Mouse (Mus musculus): ENCODE measurements around the gene 5730455P16Rik. TPM values are rescaled to one million over a fixed set of nuclear protein-coding genes. Genes with fewer than 3 reads are reported as not detected.

The 5730455P16Rik gene
- polyA plus RNA-seq, 1 experiment from 2014 or later: 27.0 TPM

- Histone ChIP-seq H3K4me3 (no peak overlapping the region), H3K36me3 (no peaks in the 10 kb centered on the region), H3K9ac (no peak overlapping the region), H3K27me3 (peaks cover 4% of the 10 kb centered on the region; the same call in 1 of the 2 replicates), H3K9me3 (no peaks in the 10 kb centered on the region), H3K4me1 (no peaks in the 10 kb centered on the region), H3K27ac (no peak overlapping the region), H3K4me2 (replicated peaks) (no peak overlapping the region)
- 83% methylated on average over 1 of the region's 1 CpGs for WGBS
- ATAC-seq (ENCODE audit: low FRiP score, low read depth): no peak
Measured at GRCm38 (mm10) chr11:80313462-80313861, 64.4 kb downstream of the 5730455P16Rik start.

DNA sequence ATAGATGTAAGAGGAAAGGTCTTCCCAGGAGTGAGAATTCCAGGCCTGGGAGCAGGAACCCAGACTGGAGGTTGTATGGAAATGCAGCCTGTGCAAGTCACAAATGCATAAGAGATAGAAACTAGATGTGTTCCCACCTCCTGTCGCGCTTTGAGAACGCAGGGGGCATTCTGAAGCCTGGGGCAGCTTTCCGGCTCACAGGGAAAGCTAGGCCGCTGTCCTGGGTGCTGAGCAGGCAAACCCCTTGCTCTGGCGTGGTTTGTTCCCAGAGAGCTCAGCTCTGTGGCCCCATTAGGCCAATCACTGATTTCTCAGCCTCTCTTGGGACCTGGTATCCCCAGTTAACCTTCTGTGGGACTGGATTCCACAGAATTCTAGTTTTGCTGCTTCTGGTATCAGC, 65.3 kb downstream of the 5730455P16Rik start:
- WGBS: 3% methylated on average over 6 of the region's 6 CpGs
- Histone ChIP-seq H3K4me3 (no peak overlapping the region), H3K27me3 (peaks cover 4% of the 10 kb centered on the region; the same call in 1 of the 2 replicates), H3K27ac (no peak overlapping the region), H3K36me3 (no peaks in the 10 kb centered on the region), H3K4me2 (replicated peaks) (no peak overlapping the region), H3K9ac (no peak overlapping the region), H3K9me3 (no peaks in the 10 kb centered on the region), H3K4me1 (no peaks in the 10 kb centered on the region)
- ATAC-seq (ENCODE audit: low FRiP score, low read depth): no peak

DNA sequence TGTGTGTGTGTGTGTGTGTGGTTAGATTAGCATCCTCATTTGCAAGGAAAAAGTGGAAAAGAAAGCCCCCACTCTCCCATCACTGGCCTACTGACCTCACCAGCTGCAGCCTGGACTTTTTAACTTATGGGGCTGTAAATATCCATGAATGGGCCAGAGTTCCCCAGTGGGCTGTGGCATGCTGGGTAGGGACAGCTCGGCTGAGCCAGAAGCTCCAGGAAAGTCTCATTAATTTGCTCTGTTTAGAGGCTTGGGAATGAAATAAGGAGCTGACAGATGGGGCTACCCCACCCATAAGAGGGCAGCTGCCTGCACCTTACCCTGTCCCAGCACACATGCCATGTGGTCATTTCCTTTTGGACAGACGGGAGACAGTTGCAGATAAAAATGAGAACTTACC, 65.8 kb downstream of the 5730455P16Rik start:
- Histone ChIP-seq H3K9me3 (no peaks in the 10 kb centered on the region), H3K4me3 (no peak overlapping the region), H3K27me3 (peaks cover 4% of the 10 kb centered on the region; the same call in 1 of the 2 replicates), H3K36me3 (no peaks in the 10 kb centered on the region), H3K27ac (no peak overlapping the region), H3K4me2 (replicated peaks) (no peak overlapping the region), H3K9ac (no peak overlapping the region), H3K4me1 (no peaks in the 10 kb centered on the region)
- WGBS: 23% methylated on average over 2 of the region's 2 CpGs
- no peak for ATAC-seq (ENCODE audit: low FRiP score, low read depth)

- no peaks in the 10 kb centered on the region for H3K9me3 ChIP-seq
- no peak overlapping the region for H3K4me2 ChIP-seq (replicated peaks)
- H3K27me3 ChIP-seq: peaks cover 4% of the 10 kb centered on the region; the same call in 1 of the 2 replicates
- H3K4me3 ChIP-seq: no peak overlapping the region
- H3K27ac ChIP-seq: no peak overlapping the region
- H3K4me1 ChIP-seq: no peaks in the 10 kb centered on the region
- H3K36me3 ChIP-seq: no peaks in the 10 kb centered on the region
- 73% methylated on average over 4 of the region's 4 CpGs for WGBS
- no peak for ATAC-seq (ENCODE audit: low FRiP score, low read depth)
- no peak overlapping the region for H3K9ac ChIP-seq
Measured at GRCm38 (mm10) chr11:80311271-80311670, 66.6 kb downstream of the 5730455P16Rik start.

Other genes with a start within 250 kb of the 5730455P16Rik start
- 31.2 and 34.2 TPM in 2 replicates for gene Tefm, start 235.9 kb downstream of the 5730455P16Rik start, polyA plus RNA-seq (2015; fragmentation: Nextera tagmentation; extraction: Ambion mirVana)
- 1.3 and 1.6 TPM in 2 replicates for gene Adap2, start 223.9 kb downstream of the 5730455P16Rik start, polyA plus RNA-seq (2015; fragmentation: Nextera tagmentation; extraction: Ambion mirVana)
- gene Rnf135, start 194.2 kb downstream of the 5730455P16Rik start, polyA plus RNA-seq (2015; fragmentation: Nextera tagmentation; extraction: Ambion mirVana): 7.5 and 7.6 TPM in 2 replicates
- gene Rhot1, start 169.0 kb downstream of the 5730455P16Rik start, polyA plus RNA-seq (2015; fragmentation: Nextera tagmentation; extraction: Ambion mirVana): 55.8 and 57.0 TPM in 2 replicates
- gene Rhbdl3, start 77.1 kb downstream of the 5730455P16Rik start, polyA plus RNA-seq (2015; fragmentation: Nextera tagmentation; extraction: Ambion mirVana): 3.5 and 3.8 TPM in 2 replicates
- gene Zfp207, start 5.2 kb upstream of the 5730455P16Rik start, polyA plus RNA-seq (2015; fragmentation: Nextera tagmentation; extraction: Ambion mirVana): 253 and 263 TPM in 2 replicates
- gene Psmd11, start 50.6 kb upstream of the 5730455P16Rik start, polyA plus RNA-seq (2015; fragmentation: Nextera tagmentation; extraction: Ambion mirVana): 332 and 353 TPM in 2 replicates
- gene Cdk5r1, start 99.0 kb upstream of the 5730455P16Rik start, polyA plus RNA-seq (2015; fragmentation: Nextera tagmentation; extraction: Ambion mirVana): 3.3 and 3.7 TPM in 2 replicates

Data from limb, embryonic 13.5 days (tissue).